Mouse (Mus musculus) layer of hippocampus, adult 11-12 months (tissue): Measurements from ENCODE around the gene Pknox2.

Experiments
- DNase-seq: peaks from one replicate; pipeline ENCODE4 v3.0.0; 2022; ENCODE audit warnings: low spot score

Pknox2 gene

DNA sequence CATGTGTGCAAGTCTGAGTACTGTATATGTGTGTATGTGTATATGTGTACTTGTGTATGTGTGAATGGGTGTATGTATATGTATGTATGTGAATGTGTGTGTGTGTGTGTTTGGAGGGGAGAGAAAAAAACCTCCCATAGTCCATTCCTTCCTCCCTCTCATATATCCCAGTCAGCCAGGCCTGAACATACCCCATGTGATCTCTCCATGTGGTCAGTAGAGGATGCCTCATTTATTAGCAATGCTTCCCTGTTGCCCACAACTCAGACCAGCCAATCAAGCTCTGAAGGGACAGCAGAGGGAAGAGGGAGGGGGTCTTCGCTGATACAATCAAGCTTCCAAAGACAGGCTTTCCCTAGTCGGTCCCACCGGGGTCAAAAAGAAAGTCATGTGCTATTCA is 47.6 kb downstream of the Pknox2 start:
- DNase-seq, result no peak

- no peak for DNase-seq
These were observed 48.6 kb downstream of the Pknox2 start for GRCm38 (mm10) chr9:37098600-37098999.

GRCm38 (mm10) chr9:37094230-37094990 is 52.8 kb downstream of the Pknox2 start:
- no peak for DNase-seq

- DNase-seq, result no peak
These were observed 54.1 kb downstream of the Pknox2 start for GRCm38 (mm10) chr9:37093086-37093485.

DNA sequence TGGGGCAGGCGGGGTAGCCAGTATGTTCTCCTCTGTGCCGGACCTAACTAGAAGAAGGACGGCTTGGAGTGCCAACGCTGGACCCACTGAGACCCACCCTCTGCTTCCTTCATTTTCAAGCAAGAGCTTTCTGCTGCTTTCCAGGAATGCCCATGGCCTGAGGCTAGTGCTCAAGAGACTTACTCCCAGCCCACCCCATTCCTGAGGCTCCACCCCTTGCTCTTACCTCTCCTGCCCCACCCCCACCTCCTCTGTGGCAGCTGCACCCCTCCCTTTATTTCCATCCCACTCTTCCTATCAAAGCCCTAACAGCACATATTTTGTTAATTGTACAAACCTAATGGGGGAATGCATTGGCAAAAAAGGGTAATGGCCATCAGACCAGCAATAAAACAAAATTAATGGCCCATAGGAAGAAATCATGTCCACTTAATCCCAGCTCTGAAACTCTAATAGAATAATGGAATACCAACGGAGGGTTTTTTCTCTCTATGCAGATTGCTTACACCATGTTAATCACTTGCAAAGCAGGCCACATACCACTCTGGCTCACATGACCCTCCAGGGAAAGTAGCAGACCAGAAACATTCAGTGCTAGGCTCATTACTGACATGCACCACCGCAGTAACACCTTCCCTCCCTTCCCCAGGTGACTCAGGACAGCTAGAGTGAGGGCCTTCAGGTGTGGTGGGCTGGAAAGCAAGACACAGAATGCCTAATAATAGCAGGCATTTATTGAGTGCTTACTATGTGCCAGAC is 57.1 kb downstream of the Pknox2 start:
- no peak for DNase-seq

DNA sequence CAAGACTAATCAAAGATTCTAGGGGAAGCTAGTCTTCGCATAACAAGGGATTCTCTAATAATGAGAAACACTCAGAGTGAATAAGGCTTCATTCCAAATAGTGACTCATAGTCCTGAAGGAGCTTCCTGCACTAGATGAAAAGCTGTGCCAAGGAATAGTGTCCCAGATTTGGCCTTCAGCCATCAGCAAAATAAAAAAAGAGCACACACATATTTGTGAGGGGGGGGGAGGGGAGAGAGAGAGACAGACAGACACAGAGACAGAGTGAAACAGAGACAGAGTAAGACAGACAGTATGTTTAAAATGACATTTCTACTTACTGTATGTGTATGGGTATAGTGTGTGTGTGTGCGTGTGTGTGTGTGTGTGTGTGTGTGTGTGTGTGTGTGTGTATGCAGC is 61.8 kb downstream of the Pknox2 start:
- DNase-seq, result peak; percentile 27

DNA sequence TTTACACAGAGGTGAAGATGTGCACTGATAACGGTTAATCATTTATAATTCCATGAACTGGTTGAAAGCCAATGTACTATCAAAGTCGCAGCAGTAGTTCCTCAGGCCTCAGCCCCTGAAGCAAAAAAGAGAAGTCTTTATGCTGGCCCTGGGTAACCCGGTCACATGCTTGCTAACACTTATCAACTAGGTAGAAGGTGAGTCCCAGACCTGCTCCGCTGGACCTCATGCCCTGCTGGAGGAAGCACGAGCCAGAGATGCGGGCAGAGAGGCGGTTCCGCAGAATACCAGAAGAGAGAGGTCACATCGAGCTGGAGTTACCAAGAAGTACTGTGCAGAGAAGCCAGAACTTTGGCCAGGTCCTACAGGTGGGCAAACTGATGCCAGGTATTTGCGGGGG is 65.0 kb downstream of the Pknox2 start:
- no peak for DNase-seq

GRCm38 (mm10) chr9:37080309-37080708 is 66.9 kb downstream of the Pknox2 start:
- DNase-seq, result no peak

- DNase-seq, result no peak
These were observed 70.2 kb downstream of the Pknox2 start for GRCm38 (mm10) chr9:37077063-37077418.

DNA sequence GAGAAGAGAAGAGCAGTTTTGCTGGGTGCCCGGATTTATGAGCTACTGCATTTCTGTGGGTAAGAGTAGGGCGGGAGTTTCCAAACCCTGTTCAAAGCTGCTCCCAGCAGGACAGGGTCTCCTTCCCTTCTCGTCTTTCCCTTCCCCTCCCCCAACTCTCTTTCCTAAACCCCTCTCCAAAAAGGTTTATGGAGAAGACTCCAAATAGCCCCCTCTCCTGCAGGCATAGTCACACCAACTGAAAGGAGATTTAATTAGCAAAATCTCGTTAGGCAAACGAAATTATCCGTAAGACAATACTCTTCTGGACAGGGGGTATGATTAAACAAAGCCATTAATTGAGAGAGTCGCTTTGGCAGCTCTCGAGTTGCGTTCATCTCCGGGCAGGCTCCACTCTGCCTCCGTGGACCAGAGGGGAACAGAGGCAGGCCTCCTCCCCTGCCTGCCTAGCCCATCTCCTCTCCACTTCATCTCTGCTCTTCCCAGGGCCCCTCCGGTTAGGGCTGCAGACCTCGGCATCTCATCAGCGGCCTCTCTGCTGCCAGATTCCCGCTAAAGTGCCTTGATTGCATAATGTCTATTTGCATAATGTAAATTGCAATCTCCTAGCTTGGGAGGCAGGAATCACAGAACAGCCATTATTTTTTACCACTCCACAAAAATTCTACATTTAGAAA is 70.7 kb downstream of the Pknox2 start:
- peak; percentile 30 for DNase-seq

DNA sequence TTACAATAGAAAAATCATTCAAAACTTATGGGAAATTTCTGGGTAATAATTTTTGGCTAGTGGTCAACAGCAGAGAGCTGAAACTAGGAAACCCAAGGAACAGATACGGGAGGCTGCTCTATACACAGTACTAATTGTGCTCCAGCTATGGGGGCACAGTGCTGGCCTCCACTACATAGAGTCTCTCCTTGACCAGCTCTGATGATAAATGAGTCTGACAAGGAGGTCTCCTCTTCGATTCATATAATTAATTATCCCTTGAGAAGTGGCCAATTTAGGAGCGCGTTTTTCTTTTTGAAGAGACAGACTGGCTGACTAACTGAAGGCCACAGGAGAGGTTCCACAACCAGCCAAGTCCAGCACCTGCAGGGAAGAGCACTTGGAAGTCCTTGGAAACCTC is 71.3 kb downstream of the Pknox2 start:
- DNase-seq, result no peak

DNA sequence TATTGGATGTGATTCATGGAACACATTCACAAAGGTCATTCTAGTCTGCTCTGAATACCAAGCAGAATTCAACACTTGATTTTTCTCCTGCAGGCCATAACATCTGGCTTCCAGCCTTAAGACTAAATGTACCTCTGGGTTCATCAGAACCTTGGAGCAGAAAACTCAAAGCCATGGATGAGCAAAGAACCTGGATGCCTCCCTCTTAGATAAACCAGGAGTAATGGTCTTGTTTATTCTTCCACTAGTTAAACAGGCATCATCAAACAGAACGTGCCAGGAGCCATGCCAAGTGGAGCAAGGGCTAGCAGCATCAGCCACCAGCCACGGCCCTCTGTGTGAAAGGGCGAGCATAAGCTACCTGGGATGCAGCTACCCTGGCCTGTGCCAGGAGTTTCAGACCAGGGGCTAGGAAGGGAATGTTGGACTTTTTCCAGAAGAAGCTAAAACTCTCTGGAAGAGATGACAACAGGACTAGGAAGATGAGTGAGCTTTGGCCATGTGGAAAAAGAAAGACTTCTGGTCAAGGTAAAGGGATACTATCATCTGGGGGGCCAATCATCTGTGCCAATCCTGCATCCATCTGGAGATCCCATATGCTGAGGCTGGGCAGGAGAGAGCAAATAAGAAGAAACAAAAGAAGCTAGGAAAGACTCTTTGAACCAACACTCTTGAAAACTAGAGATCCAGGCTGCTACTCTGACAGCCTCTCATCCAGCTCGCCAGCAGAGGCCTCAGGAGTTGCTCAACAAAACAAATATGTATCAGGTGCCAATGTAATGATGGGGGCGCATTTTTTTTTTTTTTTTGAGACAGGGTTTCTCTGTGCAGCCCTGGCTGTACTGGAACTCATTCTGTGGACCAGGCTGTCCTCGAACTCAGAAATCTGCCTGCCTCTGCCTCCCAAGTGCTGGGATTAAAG is 77.6 kb downstream of the Pknox2 start:
- no peak for DNase-seq

- no peak for DNase-seq
These were observed 79.8 kb downstream of the Pknox2 start for GRCm38 (mm10) chr9:37067473-37067830.

- no peak for DNase-seq
These were observed 80.3 kb downstream of the Pknox2 start for GRCm38 (mm10) chr9:37066732-37067472.

GRCm38 (mm10) chr9:37061627-37062026 is 85.6 kb downstream of the Pknox2 start:
- no peak for DNase-seq

DNA sequence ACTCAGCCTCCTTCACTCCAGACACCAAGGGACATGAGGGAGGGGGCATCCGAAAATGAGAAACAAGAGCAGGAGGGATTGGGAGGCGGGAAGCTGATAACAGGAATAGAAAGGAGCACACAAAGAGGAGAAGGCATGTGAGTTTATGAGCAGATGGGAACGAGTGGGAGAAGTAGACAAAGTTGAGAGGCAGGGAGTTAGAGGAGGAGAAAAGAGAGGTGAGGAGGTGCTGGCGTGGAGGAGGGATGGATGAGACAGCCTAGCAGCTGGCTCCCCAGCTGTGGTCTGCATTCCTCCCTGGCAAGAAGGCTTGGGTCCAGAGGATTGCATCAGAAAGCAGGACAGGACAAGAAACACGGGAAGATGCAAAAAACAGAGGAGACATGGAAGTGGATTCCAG is 92.5 kb downstream of the Pknox2 start:
- peak; percentile 25 for DNase-seq

- DNase-seq, result peak; percentile 43
These were observed 93.3 kb downstream of the Pknox2 start for GRCm38 (mm10) chr9:37053601-37054512.

DNA sequence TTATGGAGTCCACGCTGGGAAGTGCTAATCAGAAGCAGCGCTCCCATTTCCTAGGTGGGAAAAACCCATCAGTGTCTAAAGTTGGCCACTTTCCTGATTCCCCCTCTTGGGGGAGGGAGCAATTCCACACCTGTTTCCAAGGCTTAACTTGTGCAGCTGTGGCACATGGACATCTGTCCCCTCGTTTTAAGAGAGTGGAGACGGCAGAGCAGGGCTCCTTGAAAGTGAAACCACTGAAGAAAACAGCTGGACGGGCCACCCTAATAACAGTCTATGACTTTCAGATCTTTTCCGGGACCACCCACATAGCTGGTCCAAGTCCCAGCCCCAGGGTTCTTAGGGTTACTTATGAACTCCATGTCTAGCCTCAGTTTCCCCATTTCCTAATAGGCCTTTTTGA is 94.2 kb downstream of the Pknox2 start:
- no peak for DNase-seq

GRCm38 (mm10) chr9:37051669-37052068 is 95.5 kb downstream of the Pknox2 start:
- no peak for DNase-seq

- no peak for DNase-seq
These were observed 99.7 kb downstream of the Pknox2 start for GRCm38 (mm10) chr9:37047490-37047889.
